Mouse (Mus musculus) liver, embryonic 16.5 days (tissue): ENCODE results near the gene Tmem80. TPM values are rescaled to one million over a fixed set of nuclear protein-coding genes. Genes with fewer than 3 reads are reported as not detected.
A peak's percentile ranks its signal among the peaks of the same experiment; 100 is the strongest.

Experiments
- ATAC-seq: fragments of 200-750 bp; cut with Nextera tagmentation; 2 replicates; pipeline ENCODE4 v1.8.0; 2017; ENCODE audit warnings: low read depth, mild to moderate bottlenecking, moderate number of reproducible peaks, moderate library complexity
- H3K27ac ChIP-seq: fragments of 300-500 bp; sonication (generic); 2 replicates; pipeline ENCODE4 v1.5.1; 2014; ENCODE audit warnings: mild to moderate bottlenecking, low read length
- H3K27me3 ChIP-seq: fragments of 300-500 bp; sonication (generic); 2 replicates; pipeline ENCODE4 v1.6.1; 2014; ENCODE audit warnings: low read depth, low read length, mixed read lengths; ENCODE audit not compliant: control insufficient read depth, insufficient read depth
- H3K36me3 ChIP-seq: fragments of 300-500 bp; sonication (generic); 2 replicates; pipeline ENCODE4 v1.6.1; 2014; ENCODE audit warnings: mild to moderate bottlenecking; ENCODE audit not compliant: control insufficient read depth, insufficient read depth
- H3K4me1 ChIP-seq: fragments of 300-500 bp; sonication (generic); 2 replicates; pipeline ENCODE4 v1.6.1; 2014; ENCODE audit warnings: low read depth, low read length, mixed read lengths; ENCODE audit not compliant: control insufficient read depth
- H3K4me2 ChIP-seq: fragments of 300-500 bp; sonication (generic); 2 replicates; pipeline ENCODE4 v1.6.1; 2014; ENCODE audit warnings: low read depth, low read length, mixed read lengths
- H3K4me3 ChIP-seq: fragments of 300-500 bp; sonication (generic); 2 replicates; pipeline ENCODE4 v1.5.1; 2014; ENCODE audit warnings: low read depth, mild to moderate bottlenecking, low read length
- H3K9ac ChIP-seq: fragments of 300-500 bp; sonication (generic); 2 replicates; pipeline ENCODE4 v1.6.1; 2014; ENCODE audit warnings: low read depth, low read length
- H3K9me3 ChIP-seq: fragments of 300-500 bp; sonication (generic); replicated peaks from 2 replicates; pipeline ENCODE4 v1.6.1; 2016; ENCODE audit warnings: low read length; ENCODE audit not compliant: control insufficient read depth
- WGBS: fragments of 180-500 bp; shearing (Covaris S2); extraction: QIAGEN DNeasy Blood & Tissue Kit; methylation state at CpG from one replicate; pipeline ENCODE4 v1.1.7; 2014; ENCODE audit not compliant: insufficient replicate concordance; 5-methylcytosine and 5-hydroxymethylcytosine counted together
- polyA plus RNA-seq: library from polyadenylated mRNA; unstranded; fragments of >200 nt; fragmentation: Nextera tagmentation; extraction: Ambion mirVana; gene quantifications from 2 replicates; pipeline ENCODE4 v1.2.1, GENCODE M21; 2015

Gene Tmem80
- polyA plus RNA-seq: 13.9 and 16.7 TPM in 2 replicates

- Histone ChIP-seq H3K9ac (peak within 1 kb of the TSS; percentile 96), H3K4me3 (peak within 1 kb of the TSS; percentile 81), H3K27ac (peak within 1 kb of the TSS; percentile 99), H3K27me3 (no peaks in the 10 kb centered on the region), H3K4me1 (peaks cover 23% of the 10 kb centered on the region), H3K36me3 (peaks cover 8% of the 10 kb centered on the region), H3K4me2 (peak within 1 kb of the TSS; percentile 99), H3K9me3 (no peaks in the 10 kb centered on the region)
- peak; percentile 90 for ATAC-seq
- under 1% methylated on average over 105 of the region's 105 CpGs for WGBS
These were observed at the start of gene Tmem80, which contains the start of gene Deaf1 for GRCm38 (mm10) chr7:141327469-141328372. Gene Tmem80, plus strand, starts transcription at chr7:141327739. Gene Deaf1, minus strand, starts transcription at chr7:141327690.

- H3K9me3 ChIP-seq: no peaks in the 10 kb centered on the region
- peak; percentile 50 for ATAC-seq
- H3K27me3 ChIP-seq: peaks cover 21% of the 10 kb centered on the region
- H3K27ac ChIP-seq: no peak within 1 kb of the TSS
- peak within 1 kb of the TSS; percentile 38 for H3K4me3 ChIP-seq
- WGBS: 7% methylated on average over 46 of the region's 46 CpGs
- H3K9ac ChIP-seq: no peak within 1 kb of the TSS
- H3K4me1 ChIP-seq: no peaks in the 10 kb centered on the region
- peak within 1 kb of the TSS; percentile 56 for H3K4me2 ChIP-seq
- H3K36me3 ChIP-seq: no peaks in the 10 kb centered on the region
These were observed 48.6 kb upstream of the Tmem80 start, which contains the start of gene Sct for GRCm38 (mm10) chr7:141278766-141279590. Gene Sct, minus strand, starts transcription at chr7:141279133.

GRCm38 (mm10) chr7:141281442-141281841 is 46.1 kb upstream of the Tmem80 start:
- Histone ChIP-seq H3K36me3 (no peaks in the 10 kb centered on the region), H3K9ac (no peak overlapping the region), H3K4me1 (no peaks in the 10 kb centered on the region), H3K4me2 (no peak overlapping the region), H3K27ac (no peak overlapping the region), H3K4me3 (no peak overlapping the region), H3K9me3 (no peaks in the 10 kb centered on the region), H3K27me3 (peaks cover 21% of the 10 kb centered on the region)
- no peak for ATAC-seq
- 74% methylated on average over 6 of the region's 6 CpGs for WGBS

GRCm38 (mm10) chr7:141282756-141283155 is 44.8 kb upstream of the Tmem80 start:
- H3K27me3 ChIP-seq: peaks cover 19% of the 10 kb centered on the region
- H3K36me3 ChIP-seq: no peaks in the 10 kb centered on the region
- H3K27ac ChIP-seq: no peak overlapping the region
- no peaks in the 10 kb centered on the region for H3K4me1 ChIP-seq
- H3K9me3 ChIP-seq: no peaks in the 10 kb centered on the region
- no peak overlapping the region for H3K4me2 ChIP-seq
- WGBS: 74% methylated on average over 4 of the region's 4 CpGs
- H3K4me3 ChIP-seq: no peak overlapping the region
- H3K9ac ChIP-seq: no peak overlapping the region
- no peak for ATAC-seq

GRCm38 (mm10) chr7:141288042-141288441 is 39.5 kb upstream of the Tmem80 start:
- Histone ChIP-seq H3K4me1 (no peaks in the 10 kb centered on the region; the same call in 1 of the 2 replicates), H3K36me3 (no peaks in the 10 kb centered on the region), H3K9ac (no peak overlapping the region), H3K27ac (no peak overlapping the region), H3K4me3 (no peak overlapping the region), H3K4me2 (no peak overlapping the region), H3K9me3 (no peaks in the 10 kb centered on the region), H3K27me3 (peaks cover 31% of the 10 kb centered on the region)
- 62% methylated on average over 3 of the region's 3 CpGs for WGBS
- no peak for ATAC-seq

GRCm38 (mm10) chr7:141291921-141292582 is 35.5 kb upstream of the Tmem80 start, which contains the start of gene Drd4:
Gene Drd4, plus strand, starts transcription at chr7:141292006.
- H3K4me3 ChIP-seq: peak within 1 kb of the TSS; percentile 35
- WGBS: 3% methylated on average over 46 of the region's 46 CpGs
- ATAC-seq: no peak
- H3K4me2 ChIP-seq: peak within 1 kb of the TSS; percentile 57
- H3K9ac ChIP-seq: no peak within 1 kb of the TSS
- 0 out of 2 replicates have a peak, but pooled peaks cover under 1% of the 10 kb centered on the region for H3K36me3 ChIP-seq
- no peaks in the 10 kb centered on the region for H3K9me3 ChIP-seq
- H3K27me3 ChIP-seq: peaks cover 60% of the 10 kb centered on the region
- no peak within 1 kb of the TSS for H3K27ac ChIP-seq
- H3K4me1 ChIP-seq: peaks cover 4% of the 10 kb centered on the region

GRCm38 (mm10) chr7:141292583-141293388 is 34.8 kb upstream of the Tmem80 start:
- H3K9ac ChIP-seq: no peak overlapping the region
- H3K4me3 ChIP-seq: no peak overlapping the region
- H3K27ac ChIP-seq: no peak overlapping the region
- H3K4me1 ChIP-seq: peaks cover 4% of the 10 kb centered on the region
- no peak for ATAC-seq
- H3K4me2 ChIP-seq: no peak overlapping the region
- peaks cover 60% of the 10 kb centered on the region for H3K27me3 ChIP-seq
- H3K36me3 ChIP-seq: 0 out of 2 replicates have a peak, but pooled peaks cover 3% of the 10 kb centered on the region
- 30% methylated on average over 15 of the region's 15 CpGs for WGBS
- H3K9me3 ChIP-seq: no peaks in the 10 kb centered on the region
